1 mouse cellular context compared by ENCODE assay signal in genomic region chr4:124701052-124701845, GRCm38 (mm10).
TF ChIP-seq lines count a peak whose summit lies in the region.

No protein-coding gene starts in this region.

TF ChIP-seq in MEL, 35 proteins besides CTCF, POLR2A, EP300 and RAD21:
- TF ChIP-seq MAX (IDR thresholded peaks at IDR 0.05; ENCODE audit: low read length) (no peak), USF2 (IDR thresholded peaks at IDR 0.05; ENCODE audit: borderline replicate concordance in 1 of 2, insufficient read depth in 1 of 2, low read depth in 1 of 2, low read length in 2 of 2) (no peak), GATA1 (IDR thresholded peaks at IDR 0.05; ENCODE audit: low read depth, low read length) (no peak), KAT2A (conservative IDR thresholded peaks at IDR 0.05; ENCODE audit: low read depth, low read length) (no peak), MXI1 (IDR thresholded peaks at IDR 0.05; ENCODE audit: low read depth, low read length) (0 out of 2 replicates have a peak, but pooled peaks have one; percentile 46), GABPA (IDR thresholded peaks at IDR 0.05; ENCODE audit: low read depth, low read length) (no peak), ZC3H11A (IDR thresholded peaks at IDR 0.05; ENCODE audit: low read depth, low read length) (no peak), MEF2A (IDR thresholded peaks at IDR 0.05; ENCODE audit: extremely low read depth, insufficient replicate concordance, low read depth, low read length, poor library complexity, severe bottlenecking) (no peak), BHLHE40 (IDR thresholded peaks at IDR 0.05; ENCODE audit: borderline replicate concordance, low read depth, low read length) (no peak), MYC (IDR thresholded peaks at IDR 0.05; ENCODE audit: low read depth, low read length) (no peak), HCFC1 (IDR thresholded peaks at IDR 0.05; ENCODE audit: low read depth, low read length) (0 out of 2 replicates have a peak, but pooled peaks have one; percentile 13), ZKSCAN1 (IDR thresholded peaks at IDR 0.05; ENCODE audit: low read depth, low read length) (no peak), ELF1 (IDR thresholded peaks at IDR 0.05; ENCODE audit: low read depth, low read length) (no peak), ZMIZ1 (IDR thresholded peaks at IDR 0.05; ENCODE audit: low read depth, low read length) (no peak), USF1 (IDR thresholded peaks at IDR 0.05; ENCODE audit: low read depth, low read length) (no peak), ZNF384 (IDR thresholded peaks at IDR 0.05; ENCODE audit: low read depth, low read length) (no peak), SIN3A (IDR thresholded peaks at IDR 0.05; ENCODE audit: low read length) (peak; percentile 57), JUND (IDR thresholded peaks at IDR 0.05; ENCODE audit: low read depth, low read length) (no peak), UBTF (IDR thresholded peaks at IDR 0.05; ENCODE audit: borderline replicate concordance, insufficient read depth, low read depth, low read length) (no peak), TBP (IDR thresholded peaks at IDR 0.05; ENCODE audit: low read depth, low read length) (0 out of 2 replicates have a peak, but pooled peaks have one; percentile 49), NRF1 (IDR thresholded peaks at IDR 0.05; ENCODE audit: insufficient read depth, low read depth, low read length, poor library complexity, severe bottlenecking) (no peak), E2F4 (IDR thresholded peaks at IDR 0.05; ENCODE audit: borderline replicate concordance, low read depth, low read length) (no peak), MAZ (IDR thresholded peaks at IDR 0.05; ENCODE audit: low read depth, low read length) (peak; percentile 22; the same call in 1 of the 2 replicates), RCOR1 (IDR thresholded peaks at IDR 0.05; ENCODE audit: low read depth, low read length) (no peak)
TF ChIP-seq in MEL: peak in this region for 5.
